Mouse (Mus musculus) kidney, postnatal 4 days (tissue): ENCODE data around the gene Cxcr1.

Experiments used
- DNase-seq, 2 experiments: peaks; one replicate each; pipeline ENCODE4 v3.0.0; 2021; ENCODE audit warnings: mixed read lengths in 2 of 2

Cxcr1 gene

DNA sequence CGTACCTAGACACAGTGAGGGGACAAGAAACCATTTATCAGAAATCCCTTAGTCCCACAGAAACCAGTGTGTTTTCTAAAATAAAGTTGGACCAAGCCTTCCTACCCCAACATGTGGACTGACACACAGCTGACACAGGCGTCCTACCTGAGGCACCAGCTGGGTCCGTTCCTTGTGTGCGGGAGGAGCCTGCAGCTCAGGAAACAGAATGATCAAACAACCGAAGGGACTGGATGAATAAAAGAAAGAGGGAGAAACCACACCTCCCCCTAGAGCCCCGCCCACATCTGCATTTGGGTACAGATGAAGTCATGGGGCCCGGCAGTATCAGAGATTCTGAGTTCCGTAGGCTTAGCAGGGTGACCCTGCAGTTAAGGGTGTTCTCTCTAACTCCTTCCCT is at the start of gene Cxcr1:
Cxcr1 (minus strand) TSS at position 187 of the 400 bp plus-strand sequence.
- DNase-seq: no peak

DNA sequence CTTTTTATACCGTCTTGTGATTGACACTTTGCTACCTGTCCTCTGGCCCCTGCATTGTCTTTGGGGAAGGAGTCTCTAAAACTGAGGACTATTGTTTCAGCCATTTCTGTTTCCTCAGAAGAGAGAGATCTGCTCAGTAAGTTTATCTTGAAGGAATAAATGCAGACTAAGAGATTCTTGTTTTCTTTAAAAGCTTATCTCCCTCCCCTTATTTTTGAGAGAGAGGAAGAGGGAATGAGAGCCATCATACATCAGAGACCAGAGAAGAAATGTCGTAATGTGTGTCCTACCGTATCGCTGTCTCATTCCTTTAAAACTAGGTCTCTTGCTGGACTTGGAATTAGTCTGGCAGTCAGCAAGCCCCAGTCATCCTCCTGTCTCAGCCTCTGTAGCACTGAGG is 46.4 kb upstream of the Cxcr1 start:
- no peak for DNase-seq

DNA sequence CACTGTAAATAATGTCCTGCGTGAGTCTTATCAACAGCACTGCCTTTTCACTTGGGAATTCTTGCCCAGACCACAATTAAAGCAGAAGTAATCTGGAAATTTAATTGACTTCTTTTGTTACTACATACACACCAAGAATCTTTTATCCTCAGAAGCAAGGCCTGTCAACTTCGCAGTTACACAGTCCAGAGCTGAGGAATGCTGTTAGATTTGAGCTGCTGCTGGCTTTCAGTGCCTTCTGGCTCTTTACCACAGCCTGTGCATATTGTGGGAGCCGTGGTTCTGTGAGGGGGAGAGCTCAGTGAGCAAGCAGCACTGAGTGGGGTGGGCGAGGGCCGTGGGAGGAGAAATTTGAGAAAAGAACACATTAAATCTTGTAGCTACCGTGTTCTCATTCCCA is 45.9 kb upstream of the Cxcr1 start:
- peak; percentile 54 to 70 for DNase-seq

DNA sequence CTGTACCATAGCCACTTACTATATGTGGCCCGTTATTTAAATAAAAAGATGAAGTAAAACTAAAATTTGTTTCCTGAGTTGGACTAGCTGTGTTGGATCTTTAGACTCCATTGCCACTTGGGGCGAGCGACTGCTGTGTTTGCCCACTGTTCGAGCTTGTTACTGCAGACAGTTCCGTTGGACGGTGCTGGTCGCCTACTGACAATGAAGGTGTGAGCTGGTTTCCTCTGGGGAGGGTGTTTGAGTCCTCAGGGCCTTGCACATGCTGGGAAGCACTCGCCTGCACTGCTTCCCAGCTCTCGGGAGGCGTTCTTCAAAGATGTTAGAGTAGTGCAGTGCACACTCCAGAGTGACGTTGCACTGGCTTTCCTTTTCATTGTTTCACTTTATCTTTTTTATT is 45.2 kb upstream of the Cxcr1 start:
- peak; percentile 15 to 24 for DNase-seq

DNA sequence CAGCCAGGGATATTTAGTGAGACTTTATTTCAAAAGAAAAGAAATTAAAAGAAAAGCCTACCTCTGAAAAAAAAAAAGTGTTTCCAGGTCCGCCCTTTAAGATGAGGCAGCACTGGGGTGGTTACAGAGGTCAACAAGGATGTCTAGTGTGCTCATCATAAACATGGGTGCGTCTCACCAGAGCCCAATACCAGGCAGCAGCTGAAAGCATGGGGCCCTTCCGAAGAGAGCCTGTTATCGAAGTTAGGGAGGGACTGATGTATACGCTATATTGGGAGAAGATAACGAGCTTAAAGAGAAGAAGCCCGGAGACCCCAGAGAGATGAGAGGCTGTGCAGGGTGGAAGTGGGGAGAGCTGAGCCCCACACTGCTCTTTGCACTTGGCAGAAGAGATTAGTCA is 44.7 kb upstream of the Cxcr1 start:
- no peak for DNase-seq

DNA sequence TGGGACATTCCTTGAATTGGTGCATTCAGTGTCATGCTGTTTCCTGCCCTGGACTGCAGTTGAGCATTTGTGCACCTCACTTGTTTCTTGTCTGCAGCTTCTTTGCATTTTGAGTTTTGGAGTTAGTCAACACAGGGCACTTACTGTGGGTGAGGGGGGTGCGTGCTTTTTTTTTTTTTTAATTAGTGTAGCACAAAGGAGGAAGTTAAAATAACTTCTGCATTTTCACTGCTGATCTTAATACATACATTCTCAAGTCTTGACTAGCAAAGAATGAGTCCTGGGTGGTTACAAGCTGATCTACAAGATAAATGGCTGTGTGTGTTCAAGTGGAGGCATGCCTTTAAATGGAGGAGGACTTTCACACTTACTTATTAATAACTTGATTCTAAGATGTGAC is 43.7 kb upstream of the Cxcr1 start:
- no peak for DNase-seq

DNA sequence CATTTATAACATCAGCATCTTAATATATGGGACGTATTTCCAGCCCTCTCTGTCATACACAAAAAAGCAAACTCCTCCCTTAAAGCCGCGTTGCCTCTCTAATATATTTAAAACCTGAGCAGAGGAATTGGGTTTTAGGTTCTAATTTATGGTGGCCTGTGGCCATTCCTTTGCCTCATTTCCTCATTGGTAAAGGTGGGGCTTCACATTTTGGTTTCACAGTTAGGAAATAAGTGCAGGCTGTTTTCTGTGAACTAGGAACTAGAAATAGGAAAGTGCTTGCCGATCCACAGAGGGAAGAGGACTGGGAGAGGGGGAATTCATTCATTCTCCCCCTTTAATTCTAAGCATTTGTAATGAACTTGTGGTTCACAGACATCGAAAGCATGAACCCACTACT is 43.2 kb upstream of the Cxcr1 start:
- DNase-seq: no peak

DNA sequence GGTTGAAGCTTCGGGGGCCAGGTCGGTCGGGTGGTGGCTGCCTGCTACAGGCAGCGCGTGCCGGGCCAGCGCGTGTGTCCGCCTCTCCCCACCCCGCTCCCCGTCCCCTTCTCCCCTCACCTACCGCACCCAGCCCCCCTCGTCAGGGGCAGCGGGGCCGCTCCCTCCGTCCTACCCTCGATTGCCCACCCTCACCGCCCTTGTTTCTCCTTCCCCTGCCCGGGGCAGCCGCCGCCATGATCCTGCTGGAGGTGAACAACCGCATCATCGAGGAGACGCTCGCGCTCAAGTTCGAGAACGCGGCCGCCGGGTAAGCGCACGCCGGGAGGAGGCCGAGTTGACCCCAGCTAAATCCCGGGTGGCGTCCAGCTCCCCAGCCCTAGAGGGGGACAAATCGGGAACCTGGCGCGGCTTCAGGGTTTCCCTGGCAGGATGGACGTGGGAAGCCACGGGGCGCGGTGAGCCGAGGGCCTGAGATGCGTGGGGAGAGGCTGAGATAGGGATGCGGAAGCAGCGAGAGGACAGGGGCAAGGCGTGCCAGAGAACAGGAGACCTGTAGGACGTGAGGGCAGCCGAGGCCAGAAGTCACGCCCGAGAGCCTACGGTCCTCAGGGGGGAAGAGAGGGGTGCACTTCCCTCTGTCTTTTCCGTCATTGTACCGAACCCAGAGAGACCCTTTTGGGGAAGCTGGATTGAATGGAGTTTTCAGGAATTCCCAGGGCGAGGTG is 42.3 kb upstream of the Cxcr1 start:
- DNase-seq: peak in 1 of 2 experiments; percentile 69

DNA sequence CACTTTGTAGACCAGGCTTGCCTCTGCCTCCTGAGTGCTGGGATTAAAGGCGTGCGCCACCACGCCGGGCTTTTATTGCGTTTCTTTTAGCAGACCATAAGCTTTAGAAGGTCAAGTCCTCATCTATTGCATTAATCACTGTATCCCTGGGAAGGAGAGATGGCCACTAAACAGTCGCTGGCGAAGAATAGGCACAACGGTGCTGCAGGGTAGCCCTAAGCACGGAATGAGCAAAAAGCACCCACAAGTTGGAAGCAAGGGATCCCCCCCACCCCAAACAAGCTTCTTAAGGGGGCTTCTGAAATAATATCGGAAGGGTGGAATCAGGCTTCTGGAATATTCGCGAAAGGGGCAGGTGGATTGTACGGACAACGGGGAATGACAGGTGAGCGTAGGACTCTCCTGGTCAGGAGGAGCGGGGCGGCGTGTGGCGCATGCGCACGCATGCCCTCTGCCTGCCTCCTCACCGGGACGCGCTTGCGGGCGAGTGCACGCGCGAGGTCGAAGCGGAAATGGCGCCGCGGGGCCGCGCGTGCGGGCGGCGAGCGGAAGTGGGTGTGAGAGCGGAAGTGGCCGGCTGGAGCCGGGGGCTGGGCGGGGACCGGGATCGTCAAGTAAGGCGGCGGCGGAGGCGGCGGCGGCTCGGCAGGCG is 41.6 kb upstream of the Cxcr1 start, which contains the start of gene Arpc2:
Arpc2 (plus strand) TSS at position 147 of the 652 bp plus-strand sequence.
- peak; percentile 97 to 99 for DNase-seq

DNA sequence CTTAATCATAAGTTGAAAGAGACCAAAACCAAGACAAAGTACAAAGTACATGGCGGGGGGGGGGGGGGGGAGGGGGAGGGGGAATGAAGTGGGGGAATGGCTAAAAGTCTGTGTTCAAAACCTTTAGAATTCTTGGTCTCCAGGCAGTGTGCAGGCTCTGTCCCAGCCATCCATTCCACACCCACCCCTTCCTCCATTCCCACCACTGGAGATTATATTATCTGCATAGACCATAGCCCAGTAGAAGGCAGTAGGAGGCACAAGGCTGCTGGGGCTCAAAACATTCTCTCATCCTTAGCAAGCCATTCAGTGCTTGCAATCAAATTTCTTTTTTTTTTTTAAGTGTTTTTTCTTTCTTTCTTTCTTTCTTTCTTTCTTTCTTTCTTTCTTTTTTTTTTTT is 36.6 kb upstream of the Cxcr1 start:
- DNase-seq: no peak

DNA sequence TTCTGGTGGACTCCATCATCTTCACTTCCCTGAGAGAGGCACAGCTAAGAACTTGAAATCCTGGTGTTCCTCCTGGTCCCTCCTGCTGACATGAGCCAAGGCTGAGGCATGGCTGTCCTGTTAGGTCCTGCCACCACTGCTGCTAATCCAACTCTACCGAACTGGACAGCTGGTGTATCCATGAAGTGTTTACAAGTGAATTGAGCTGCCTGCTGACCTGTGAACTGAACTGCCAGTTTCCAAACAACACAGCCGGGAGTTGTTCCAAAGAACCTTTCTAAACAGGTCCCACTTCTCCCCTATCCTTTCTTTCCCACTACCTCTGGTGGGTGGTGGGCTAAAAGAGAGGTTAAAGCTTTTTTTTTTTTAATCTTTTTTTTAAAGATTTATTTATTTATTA is 35.5 kb upstream of the Cxcr1 start:
- no peak for DNase-seq

DNA sequence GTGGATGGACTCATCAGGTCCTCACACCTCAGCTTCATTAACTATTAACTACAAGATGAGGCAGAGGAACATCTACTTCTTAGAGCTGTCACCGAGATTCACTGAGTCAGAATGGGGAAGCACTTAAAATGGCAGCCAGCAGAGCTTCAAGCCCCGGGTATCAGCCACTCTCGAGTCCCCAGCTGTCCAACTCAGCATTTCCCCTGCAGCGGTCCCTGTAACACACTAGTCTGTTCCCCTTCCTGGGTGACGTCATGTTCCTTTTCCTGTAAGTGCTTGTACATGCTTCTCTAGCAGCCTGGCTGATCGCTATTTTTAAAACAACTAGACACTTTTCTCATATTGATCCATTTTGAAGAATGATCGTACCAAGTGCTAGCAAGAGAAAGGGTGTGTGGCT is 32.9 kb upstream of the Cxcr1 start:
- DNase-seq: no peak

DNA sequence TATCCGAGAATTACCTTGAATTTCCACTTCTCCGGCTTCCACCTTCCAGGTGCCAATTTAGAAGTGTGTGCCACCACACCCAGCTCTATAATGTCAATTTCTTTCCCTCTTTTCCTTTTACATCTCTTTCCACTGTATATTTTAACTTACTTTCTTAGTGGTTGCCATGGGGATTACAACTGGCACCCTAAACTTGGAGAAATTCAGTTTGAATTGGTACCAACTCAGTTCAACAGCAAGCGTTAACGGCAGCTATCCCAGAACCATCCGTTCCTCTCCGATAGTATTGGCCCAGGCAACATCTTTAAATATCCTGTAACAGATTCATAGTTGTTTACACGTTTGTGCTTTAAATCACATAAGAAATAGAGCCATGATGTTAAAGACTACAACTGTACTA is 25.5 kb upstream of the Cxcr1 start:
- no peak for DNase-seq

DNA sequence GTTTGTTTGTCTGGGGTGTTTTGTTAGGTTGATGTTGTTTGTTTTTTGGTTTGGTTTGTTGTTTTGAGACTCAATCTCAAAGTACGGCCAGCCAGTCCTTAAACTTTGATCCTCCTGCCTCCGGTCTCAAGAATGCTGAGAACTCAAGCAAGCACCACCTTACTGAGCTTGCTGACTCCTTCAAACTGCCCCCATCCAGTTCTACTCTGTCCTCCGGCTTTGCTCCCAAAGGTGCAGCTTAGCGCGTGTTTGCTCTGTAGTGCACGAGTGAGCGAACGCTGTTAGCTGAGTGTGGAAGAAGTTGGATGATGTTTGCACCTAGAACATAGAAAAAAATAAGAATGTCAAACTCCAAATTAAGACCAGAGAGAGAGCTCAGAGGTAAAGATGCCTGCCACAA is 14.5 kb upstream of the Cxcr1 start:
- DNase-seq: peak in 1 of 2 experiments; percentile 25

DNA sequence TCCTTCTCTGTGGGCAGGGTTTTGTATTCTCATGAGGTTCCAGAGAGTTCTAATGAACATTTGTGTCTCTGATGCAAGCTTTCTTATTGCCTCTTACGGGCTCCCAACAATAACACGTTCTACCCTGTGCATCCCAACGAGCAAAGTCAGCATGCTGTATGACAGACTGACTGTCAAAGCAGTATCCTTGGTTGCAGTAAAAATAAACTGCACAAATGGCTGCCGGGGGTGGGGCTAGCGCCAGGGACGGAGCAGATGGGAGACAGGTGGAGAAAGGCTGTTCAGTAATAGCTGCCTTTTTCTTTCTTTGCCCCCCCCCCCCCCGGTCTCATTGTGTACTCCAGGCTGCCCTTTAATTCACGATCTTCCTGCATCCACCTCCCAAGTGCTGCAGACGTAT is 13.5 kb upstream of the Cxcr1 start:
- DNase-seq: peak; percentile 22 to 45

DNA sequence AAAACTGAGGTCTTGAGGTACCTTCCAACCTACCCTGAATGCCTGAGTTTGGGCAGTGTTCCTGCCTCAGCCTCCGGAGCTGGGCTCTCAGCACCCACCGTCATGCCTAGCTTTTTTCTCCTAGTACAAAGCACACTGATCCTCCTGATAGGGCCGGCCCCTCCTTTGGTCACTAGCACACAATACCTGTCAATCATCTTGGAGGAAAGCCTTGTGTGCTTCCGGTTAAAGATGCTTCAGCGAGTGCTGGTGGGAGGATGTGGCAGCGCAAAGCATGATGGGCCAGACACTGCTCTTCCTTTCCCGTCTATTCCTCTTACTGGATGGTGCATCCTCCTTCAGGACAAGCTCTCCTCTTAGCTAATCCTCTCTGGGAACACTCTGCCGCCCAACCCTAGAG is 12.2 kb upstream of the Cxcr1 start:
- DNase-seq: no peak

DNA sequence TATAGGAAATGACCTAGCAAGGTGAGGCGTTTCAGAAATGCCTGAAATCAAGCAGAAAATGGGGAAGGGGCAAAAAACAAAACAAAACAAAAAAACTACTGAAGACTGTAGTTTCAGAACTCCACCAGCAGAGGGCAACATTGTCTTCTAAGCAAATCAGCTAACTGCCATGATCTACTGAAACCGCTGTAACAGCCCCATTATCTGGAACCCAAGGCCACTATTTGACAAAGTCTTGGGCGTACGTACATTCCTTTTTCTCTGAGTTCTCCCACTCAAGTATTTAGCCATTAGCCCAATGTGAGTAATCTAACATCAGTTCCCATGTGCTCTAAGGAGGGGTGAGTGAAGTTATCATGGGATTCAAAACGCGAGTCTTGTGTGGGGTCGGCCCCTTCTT is 11.4 kb upstream of the Cxcr1 start:
- DNase-seq: peak; percentile 27 to 47

DNA sequence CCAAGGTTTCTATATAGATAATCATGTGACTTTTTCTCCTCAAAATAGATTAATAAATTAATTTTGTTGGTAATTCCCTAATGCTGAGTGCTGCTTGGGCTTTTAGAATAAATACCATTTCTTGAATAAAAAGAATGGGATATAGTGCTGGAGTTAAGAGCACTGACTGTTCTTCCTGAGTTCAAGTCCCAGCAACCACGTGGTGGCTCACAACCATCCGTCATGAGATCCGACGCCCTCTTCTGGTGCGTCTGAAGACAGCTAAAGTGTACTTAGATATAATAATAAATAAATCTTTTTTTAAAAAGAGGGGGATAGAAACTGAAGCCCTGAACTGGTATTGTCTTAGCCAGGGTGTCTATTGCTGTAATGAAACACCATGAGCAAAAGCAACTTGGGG is 9.0 kb upstream of the Cxcr1 start:
- DNase-seq: no peak

DNA sequence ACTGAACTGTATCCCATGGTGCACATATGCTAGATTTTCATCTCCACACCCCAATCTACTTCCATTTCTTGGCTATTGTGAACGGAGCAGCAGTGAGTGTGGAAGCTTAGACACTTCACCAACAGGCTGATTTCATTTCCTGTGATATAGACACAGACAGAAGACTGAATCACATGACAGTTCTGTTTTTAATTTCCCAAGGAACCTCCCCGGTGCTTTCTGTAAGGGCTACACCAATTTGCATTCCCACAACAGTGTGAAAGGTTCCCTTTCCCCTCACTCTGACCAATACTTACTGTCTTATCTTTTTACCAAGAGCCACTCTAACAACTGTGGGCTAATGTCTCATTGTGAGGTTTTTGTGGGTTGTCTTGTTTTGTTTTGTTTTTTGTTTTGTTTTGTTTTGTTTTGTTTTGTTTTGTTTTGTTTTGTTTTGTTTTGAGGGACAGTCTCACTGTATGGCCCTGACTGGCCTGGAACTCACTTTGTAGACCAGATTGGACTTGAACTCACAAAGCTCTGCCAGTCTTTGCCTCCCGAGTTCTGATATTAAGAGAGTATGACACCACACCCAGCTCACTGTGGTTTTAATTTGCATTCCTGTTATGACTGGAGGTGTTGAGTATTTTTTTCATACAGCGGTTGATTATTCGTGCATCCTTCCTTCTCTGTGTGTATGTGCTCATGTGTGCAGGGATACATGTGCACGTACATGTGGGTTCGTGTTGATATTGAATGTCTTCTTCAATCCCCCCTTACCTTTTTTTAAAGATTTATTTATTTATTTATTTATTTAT is 6.8 kb upstream of the Cxcr1 start:
- DNase-seq: no peak

DNA sequence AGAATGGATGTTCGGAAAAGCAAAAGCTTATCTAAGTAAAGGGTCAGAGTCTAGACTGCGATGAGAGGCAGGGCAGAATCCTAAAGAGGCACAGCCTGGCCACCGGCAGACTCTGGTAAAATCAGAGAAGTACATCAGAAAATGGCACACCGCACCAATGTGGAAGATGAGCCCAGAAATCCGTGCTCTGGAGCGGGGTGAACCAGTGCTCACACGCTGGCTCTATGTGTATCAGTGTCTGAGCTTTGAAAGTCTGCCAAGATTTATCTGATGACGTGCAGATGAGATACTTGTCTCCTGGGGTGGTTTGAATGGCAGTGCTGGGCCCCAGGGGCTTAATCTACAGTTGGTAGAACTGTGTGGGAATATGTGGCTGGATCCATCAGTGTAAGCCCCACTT is 4.6 kb upstream of the Cxcr1 start:
- no peak for DNase-seq

DNA sequence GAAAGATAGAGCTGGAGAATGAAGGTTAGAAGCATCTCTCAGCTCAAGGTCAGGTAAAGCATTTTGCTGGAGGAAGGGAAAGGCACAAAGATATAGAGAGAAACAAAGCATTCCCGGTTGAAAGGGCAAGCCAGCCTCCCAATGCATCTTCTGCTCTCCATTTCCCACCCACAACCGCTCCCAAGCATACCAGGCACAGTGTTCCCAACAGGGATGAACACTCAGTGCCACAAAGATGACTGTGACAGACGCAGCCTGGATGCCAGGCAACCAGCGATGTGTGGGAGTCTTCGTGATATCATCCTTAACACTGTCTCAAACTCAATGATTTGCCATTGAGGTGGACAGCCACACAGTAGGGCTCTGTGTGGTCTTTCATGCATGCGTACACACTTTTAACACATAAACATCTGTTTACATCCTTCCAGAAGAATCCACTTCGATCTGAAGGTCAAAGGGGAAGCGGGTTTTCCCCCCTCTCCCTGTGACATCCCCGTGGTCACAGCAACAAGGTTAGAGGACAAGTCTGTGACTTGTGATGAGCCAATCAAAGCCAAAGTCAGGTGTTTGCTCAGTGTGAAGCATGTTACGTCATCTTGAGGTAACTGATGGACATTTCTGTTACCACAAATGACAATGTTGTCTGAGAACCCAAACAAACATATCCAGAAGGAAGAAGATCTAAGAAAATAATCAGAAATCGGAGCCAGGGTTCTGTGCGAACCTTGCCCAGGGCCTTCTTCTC is 3.5 kb upstream of the Cxcr1 start:
- DNase-seq: no peak

DNA sequence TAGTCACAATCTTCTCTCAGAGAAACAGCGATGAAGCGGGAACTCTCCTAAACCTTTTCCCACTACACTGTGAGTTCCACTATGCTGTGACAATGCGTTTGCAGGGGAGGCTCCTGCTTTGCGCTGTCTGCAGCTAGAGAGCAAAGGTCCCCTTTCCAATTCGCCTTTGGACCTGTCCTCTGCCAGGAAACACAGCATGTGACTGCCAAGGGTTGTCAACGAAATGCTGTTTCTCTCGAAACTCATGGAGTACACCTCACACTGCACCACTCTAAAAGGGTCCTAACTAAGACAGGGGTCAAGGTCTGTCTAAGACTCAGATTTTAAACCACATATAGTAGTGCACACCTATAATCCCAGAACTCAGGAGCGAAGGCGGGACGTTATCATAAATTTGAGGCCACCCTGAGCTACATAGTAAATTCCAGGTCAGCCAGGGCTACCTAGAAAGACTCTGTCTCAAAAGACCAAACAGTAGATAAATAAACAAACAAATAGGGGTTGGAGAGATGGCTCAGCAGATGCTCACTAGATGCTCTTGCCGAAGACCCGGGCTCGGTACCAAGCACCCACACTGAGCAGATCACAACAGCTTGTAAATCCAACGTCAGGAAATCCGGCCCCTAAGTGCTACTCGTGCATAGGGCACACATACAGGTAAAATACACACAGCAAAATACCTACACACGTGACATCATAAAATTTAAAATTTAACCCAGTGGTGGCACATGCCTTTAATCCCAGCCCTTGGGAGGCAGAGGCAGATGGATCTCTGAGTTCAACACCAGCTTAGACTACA is 2.4 kb upstream of the Cxcr1 start:
- peak; percentile 14 to 50 for DNase-seq
